14 mouse cellular contexts compared by ENCODE assay signal in the genomic region with DNA sequence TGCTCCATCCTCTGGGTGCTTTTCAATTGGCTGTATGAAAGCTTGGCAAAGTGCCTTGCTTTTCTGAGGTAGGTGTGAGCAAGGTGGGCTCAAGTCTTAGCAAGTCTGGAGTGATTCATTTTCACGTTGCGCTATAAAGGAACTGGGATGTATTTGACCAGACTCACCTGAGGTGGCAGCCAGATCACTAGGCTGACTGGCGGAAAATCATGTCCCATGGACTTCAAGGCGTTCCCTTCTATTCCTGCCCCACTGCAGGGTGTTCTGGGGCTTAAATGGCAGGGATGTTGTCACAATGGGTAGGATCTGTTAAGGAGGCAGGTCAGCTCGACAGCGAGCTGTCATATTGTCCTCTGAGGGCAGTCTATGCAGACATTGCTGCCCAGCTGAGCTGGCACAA. TPM values are rescaled to one million over a fixed set of nuclear protein-coding genes. Genes with fewer than 3 reads are reported as not detected.
A peak's percentile ranks its signal among the peaks of the same experiment; 100 is the strongest.
DNase-seq lines count a peak whose midpoint lies in the region; ATAC-seq and TF ChIP-seq lines count a peak whose summit lies in the region.
"Had no signal": no experiment of that assay in that cellular context is flagged by ENCODE, and none has a peak within 500 bp of the region (broad histone marks: within the 10 kb centered on the region; RNA-seq: fewer than 3 reads in every experiment).

No protein-coding gene starts in this region.

- peak; percentile 58 to 66 for DNase-seq in cerebellum, adult 2 months
- no peak for DNase-seq in cerebellum, adult 11 months
- DNase-seq in limb, embryonic 14.5 days (ENCODE audit: low spot score), result no peak
- no peak for DNase-seq in right cerebral cortex, postnatal 4 days
- DNase-seq in kidney, adult 2 months, result no peak
- DNase-seq: embryo, embryonic 11 days; gastrocnemius, postnatal 10 days; heart, postnatal 14 days; kidney, adult 8-10 months had no signal

- H3K27ac ChIP-seq in cerebellum, adult 2 months (ENCODE audit: insufficient read depth, low read length), result peak overlapping the region; percentile 100
- H3K27ac ChIP-seq in kidney, embryonic 16.5 days (ENCODE audit: low read length), result no peak overlapping the region
- no peak overlapping the region for H3K27ac ChIP-seq in kidney, embryonic 14.5 days (ENCODE audit: low read depth, low read length)
- H3K27ac ChIP-seq in embryonic facial prominence, embryonic 15.5 days (replicated peaks), result peak overlapping the region; percentile 55
- H3K27ac ChIP-seq in limb, embryonic 14.5 days (replicated peaks; ENCODE audit: low read depth, low read length), result no peak overlapping the region; the same call in 1 of the 2 replicates
- H3K27ac ChIP-seq in kidney, adult 2 months (ENCODE audit: insufficient read depth, low read depth, low read length), result no peak overlapping the region
- H3K27ac ChIP-seq: macrophage had no signal

- peaks cover 57% of the 10 kb centered on the region for H3K4me1 ChIP-seq in cerebellum, adult 2 months (ENCODE audit: control insufficient read depth, insufficient read depth, low read length)
- peaks cover 20% of the 10 kb centered on the region for H3K4me1 ChIP-seq in kidney, embryonic 16.5 days (ENCODE audit: insufficient read depth, low read length)
- peaks cover 15% of the 10 kb centered on the region for H3K4me1 ChIP-seq in kidney, embryonic 14.5 days (ENCODE audit: control insufficient read depth, insufficient read depth, low read length)
- H3K4me1 ChIP-seq in embryonic facial prominence, embryonic 15.5 days, result peaks cover 35% of the 10 kb centered on the region
- H3K4me1 ChIP-seq in limb, embryonic 14.5 days (ENCODE audit: control insufficient read depth, insufficient read depth, low read length), result peaks cover 29% of the 10 kb centered on the region
- H3K4me1 ChIP-seq in kidney, adult 2 months (ENCODE audit: control insufficient read depth, insufficient read depth, low read length), result peaks cover 5% of the 10 kb centered on the region; the same call in 1 of the 2 replicates

- H3K36me3 ChIP-seq in kidney, embryonic 16.5 days (ENCODE audit: insufficient read depth, low read length), result peaks cover 11% of the 10 kb centered on the region; the same call in 1 of the 2 replicates
- peaks cover 4% of the 10 kb centered on the region; the same call in 1 of the 2 replicates for H3K36me3 ChIP-seq in kidney, embryonic 14.5 days (ENCODE audit: control insufficient read depth, insufficient read depth, low read length)
- H3K36me3 ChIP-seq in embryonic facial prominence, embryonic 15.5 days, result peaks cover 24% of the 10 kb centered on the region
- peaks cover 21% of the 10 kb centered on the region for H3K36me3 ChIP-seq in limb, embryonic 14.5 days (ENCODE audit: control insufficient read depth, insufficient read depth, low read length)
- no peaks in the 10 kb centered on the region for H3K36me3 ChIP-seq in kidney, adult 2 months (ENCODE audit: control insufficient read depth, insufficient read depth, low read length)

- H3K9me3 ChIP-seq in kidney, embryonic 16.5 days (ENCODE audit: low read length), result peaks cover 3% of the 10 kb centered on the region; the same call in 1 of the 2 replicates
- peaks cover 3% of the 10 kb centered on the region; the same call in 1 of the 2 replicates for H3K9me3 ChIP-seq in kidney, embryonic 14.5 days (ENCODE audit: control insufficient read depth, low read length)
- no peaks in the 10 kb centered on the region for H3K9me3 ChIP-seq in embryonic facial prominence, embryonic 15.5 days (replicated peaks)
- no peaks in the 10 kb centered on the region for H3K9me3 ChIP-seq in limb, embryonic 14.5 days (ENCODE audit: control insufficient read depth, low read length)

- 15% methylated on average over 6 of the region's 6 CpGs for WGBS in cerebellum, adult 2 months
- 87% methylated on average over 6 of the region's 6 CpGs for WGBS in kidney, embryonic 16.5 days
- WGBS in kidney, embryonic 14.5 days, result 91% methylated on average over 6 of the region's 6 CpGs
- WGBS in embryonic facial prominence, embryonic 15.5 days, result 75% methylated on average over 6 of the region's 6 CpGs
- 88% methylated on average over 6 of the region's 6 CpGs for WGBS in limb, embryonic 14.5 days
- WGBS in kidney, adult 2 months, result 90% methylated on average over 6 of the region's 6 CpGs

- no peak for ATAC-seq in kidney, embryonic 16.5 days (ENCODE audit: low FRiP score, low TSS enrichment)
- no peak for ATAC-seq in kidney, embryonic 14.5 days (ENCODE audit: low FRiP score, low TSS enrichment)
- ATAC-seq in embryonic facial prominence, embryonic 15.5 days (ENCODE audit: insufficient number of reproducible peaks, low FRiP score, low TSS enrichment, low read depth), result no peak
- ATAC-seq in limb, embryonic 14.5 days (ENCODE audit: low FRiP score, low read depth), result no peak

- H3K27me3 ChIP-seq in cerebellum, adult 2 months (ENCODE audit: control insufficient read depth, insufficient read depth, low read length), result no peaks in the 10 kb centered on the region
- no peaks in the 10 kb centered on the region for H3K27me3 ChIP-seq in kidney, embryonic 16.5 days (ENCODE audit: insufficient read depth, low read length)
- no peaks in the 10 kb centered on the region for H3K27me3 ChIP-seq in kidney, embryonic 14.5 days (ENCODE audit: control insufficient read depth, insufficient read depth, low read length)
- H3K27me3 ChIP-seq in embryonic facial prominence, embryonic 15.5 days, result no peaks in the 10 kb centered on the region
- no peaks in the 10 kb centered on the region for H3K27me3 ChIP-seq in limb, embryonic 14.5 days (ENCODE audit: control insufficient read depth, insufficient read depth, low read length)
- H3K27me3 ChIP-seq in kidney, adult 2 months (replicated peaks; ENCODE audit: control insufficient read depth, insufficient read depth, low read length), result no peaks in the 10 kb centered on the region
- H3K27me3 ChIP-seq: CH12.LX had no signal

- peak; percentile 45; the same call in 1 of the 2 replicates for TF ChIP-seq POLR2A in cerebellum, adult 2 months (IDR thresholded peaks at IDR 0.05; ENCODE audit: borderline replicate concordance, insufficient read depth, low read length)
- TF ChIP-seq POLR2A in limb, embryonic 14.5 days (IDR thresholded peaks at IDR 0.05; ENCODE audit: borderline replicate concordance, extremely low read depth, insufficient read depth, insufficient read length), result no peak
- TF ChIP-seq POLR2A in kidney, adult 2 months (IDR thresholded peaks at IDR 0.05; ENCODE audit: low read depth, low read length), result no peak

- H3K4me3 ChIP-seq in cerebellum, adult 2 months (replicated peaks; ENCODE audit: insufficient read depth, low read depth, low read length), result peak overlapping the region; percentile 36
- H3K4me3 ChIP-seq in kidney, embryonic 16.5 days (ENCODE audit: low read length), result no peak overlapping the region
- H3K4me3 ChIP-seq in kidney, embryonic 14.5 days (ENCODE audit: low read length), result no peak overlapping the region
- no peak overlapping the region for H3K4me3 ChIP-seq in embryonic facial prominence, embryonic 15.5 days (replicated peaks)
- no peak overlapping the region for H3K4me3 ChIP-seq in limb, embryonic 14.5 days (replicated peaks; ENCODE audit: low read length)
- H3K4me3 ChIP-seq in kidney, adult 2 months (ENCODE audit: insufficient read depth, low read depth, low read length), result no peak overlapping the region

- H3K9ac ChIP-seq in kidney, embryonic 16.5 days (replicated peaks; ENCODE audit: low read length), result peak overlapping the region; percentile 26; the same call in 1 of the 2 replicates
- H3K9ac ChIP-seq in kidney, embryonic 14.5 days (ENCODE audit: low read depth, low read length), result no peak overlapping the region; the same call in 1 of the 2 replicates
- H3K9ac ChIP-seq in embryonic facial prominence, embryonic 15.5 days, result 0 out of 2 replicates have a peak overlapping the region, but pooled peaks have one; percentile 2
- H3K9ac ChIP-seq in limb, embryonic 14.5 days (ENCODE audit: low read depth, low read length, severe bottlenecking), result no peak overlapping the region

- H3K4me2 ChIP-seq in kidney, embryonic 16.5 days (replicated peaks; ENCODE audit: low read depth, low read length), result no peak overlapping the region
- no peak overlapping the region for H3K4me2 ChIP-seq in kidney, embryonic 14.5 days (replicated peaks; ENCODE audit: low read depth, low read length)
- no peak overlapping the region; the same call in 1 of the 2 replicates for H3K4me2 ChIP-seq in embryonic facial prominence, embryonic 15.5 days (replicated peaks)
- peak overlapping the region; percentile 5; the same call in 1 of the 2 replicates for H3K4me2 ChIP-seq in limb, embryonic 14.5 days (replicated peaks; ENCODE audit: low read depth, low read length, severe bottlenecking)

- no peak for TF ChIP-seq CTCF in cerebellum, adult 2 months (IDR thresholded peaks at IDR 0.05; ENCODE audit: borderline replicate concordance, insufficient read depth, low read depth, low read length)
- no peak for TF ChIP-seq CTCF in kidney, adult 2 months (conservative IDR thresholded peaks at IDR 0.05; ENCODE audit: insufficient read depth, insufficient read length, low read depth, low read length)

RNA-seq across cellular contexts. Expression of gene Faap20, which starts 2.7 kb away (rescaled TPM):
- polyA plus RNA-seq in cerebellum, adult 2 months (2012; rRNA removed), result 94.5 and 109 TPM in 2 replicates
- polyA plus RNA-seq in kidney, embryonic 16.5 days (2015; fragmentation: Nextera tagmentation; extraction: Ambion mirVana), result 77.4 and 77.8 TPM in 2 replicates
- 63.4 and 73.8 TPM in 2 replicates for polyA plus RNA-seq in kidney, embryonic 14.5 days (2014; fragmentation: Nextera tagmentation; extraction: Ambion mirVana)
- 74.9 and 75.0 TPM in 2 replicates for polyA plus RNA-seq in embryonic facial prominence, embryonic 15.5 days (2015; fragmentation: Nextera tagmentation; extraction: Ambion mirVana)
- polyA plus RNA-seq in limb, embryonic 14.5 days (2012; rRNA removed), result 64.6 and 85.1 TPM in 2 replicates
- polyA plus RNA-seq in limb, embryonic 14.5 days (2014; fragmentation: Nextera tagmentation; extraction: Ambion mirVana), result 72.5 and 84.8 TPM in 2 replicates
- 68.9 and 75.5 TPM in 2 replicates for polyA plus RNA-seq in kidney, adult 2 months (2012; rRNA removed)

RNA-seq across cellular contexts. Expression of gene Ski, which starts 29.9 kb away (rescaled TPM):
- polyA plus RNA-seq in cerebellum, adult 2 months (2012; rRNA removed), result 87.2 and 106 TPM in 2 replicates
- 14.5 and 15.9 TPM in 2 replicates for polyA plus RNA-seq in kidney, embryonic 16.5 days (2015; fragmentation: Nextera tagmentation; extraction: Ambion mirVana)
- 24.0 and 24.5 TPM in 2 replicates for polyA plus RNA-seq in kidney, embryonic 14.5 days (2014; fragmentation: Nextera tagmentation; extraction: Ambion mirVana)
- polyA plus RNA-seq in embryonic facial prominence, embryonic 15.5 days (2015; fragmentation: Nextera tagmentation; extraction: Ambion mirVana), result 24.4 and 26.3 TPM in 2 replicates
- 88.7 and 109 TPM in 2 replicates for polyA plus RNA-seq in limb, embryonic 14.5 days (2012; rRNA removed)
- polyA plus RNA-seq in limb, embryonic 14.5 days (2014; fragmentation: Nextera tagmentation; extraction: Ambion mirVana), result 44.0 and 47.5 TPM in 2 replicates
- 40.4 and 43.9 TPM in 2 replicates for polyA plus RNA-seq in kidney, adult 2 months (2012; rRNA removed)

Comparison
In these comparisons a context has a peak if more than half of its experiments do, and no peak if none do; other contexts are left out.
1. DNase-seq: peak in cerebellum, adult 2 months (2 of 2); none in cerebellum, adult 11 months (single experiment), limb, embryonic 14.5 days (single experiment), right cerebral cortex, postnatal 4 days (single experiment) and kidney, adult 2 months (single experiment).
2. H3K9ac ChIP-seq: peak in kidney, embryonic 16.5 days (single experiment) and embryonic facial prominence, embryonic 15.5 days (single experiment); none in kidney, embryonic 14.5 days (single experiment) and limb, embryonic 14.5 days (single experiment).
3. H3K27ac ChIP-seq: peak in cerebellum, adult 2 months (single experiment) and embryonic facial prominence, embryonic 15.5 days (single experiment); none in kidney, embryonic 16.5 days (single experiment), kidney, embryonic 14.5 days (single experiment), limb, embryonic 14.5 days (single experiment) and kidney, adult 2 months (single experiment).